Mouse (Mus musculus) heart, adult 2 months (tissue): ENCODE measurements at regions not wholly inside any gene's neighbourhood (a gene's known extent, or its start where the extent isn't known, plus 50 kb on each side); places are given as distances from the start of the nearest gene placed in this dataset.

Experiments
- EP300 ChIP-seq: fragments of 200-500 bp; IDR thresholded peaks from 2 replicates; pipeline ENCODE4 v1.6.1; 2011; ENCODE audit warnings: low read depth, low read length, control low read depth; ENCODE audit not compliant: insufficient read depth
- POLR2A ChIP-seq: fragments of 200-500 bp; IDR thresholded peaks from 2 replicates; pipeline ENCODE4 v1.6.1; 2011; ENCODE audit warnings: mild to moderate bottlenecking, low read depth, low read length, control low read depth; ENCODE audit not compliant: insufficient read depth

DNA sequence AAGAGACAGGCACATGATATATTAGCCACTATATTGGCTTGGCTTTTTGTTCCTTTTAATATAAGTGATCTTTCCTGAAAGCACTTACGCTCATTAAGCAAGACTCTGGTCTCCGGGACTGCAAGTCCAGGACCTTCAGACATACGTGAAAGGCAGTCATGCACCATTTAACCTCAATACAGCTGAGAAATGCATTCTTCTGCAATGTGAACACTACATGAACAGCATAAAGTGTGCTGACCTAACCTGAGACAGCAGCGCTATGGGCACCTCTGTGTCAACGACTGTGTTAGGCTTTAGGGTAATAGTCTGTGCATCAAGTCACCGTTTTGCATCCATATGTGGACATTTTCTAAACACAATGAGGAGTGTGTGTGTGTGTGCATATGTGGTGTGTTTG lies 137.3 kb downstream of the Gm11146 start:
- no peak for TF ChIP-seq POLR2A
- no peak for TF ChIP-seq EP300
